Mouse (Mus musculus) liver, embryonic 16.5 days (tissue): ENCODE results near the gene Slc38a9. TPM values are rescaled to one million over a fixed set of nuclear protein-coding genes. Genes with fewer than 3 reads are reported as not detected.

Source experiments
- ATAC-seq: fragments of 200-750 bp; cut with Nextera tagmentation; 2 replicates; pipeline ENCODE4 v1.8.0; 2017; ENCODE audit warnings: low read depth, mild to moderate bottlenecking, moderate number of reproducible peaks, moderate library complexity
- H3K27ac ChIP-seq: fragments of 300-500 bp; sonication (generic); 2 replicates; pipeline ENCODE4 v1.5.1; 2014; ENCODE audit warnings: mild to moderate bottlenecking, low read length
- H3K27me3 ChIP-seq: fragments of 300-500 bp; sonication (generic); 2 replicates; pipeline ENCODE4 v1.6.1; 2014; ENCODE audit warnings: low read depth, low read length, mixed read lengths; ENCODE audit not compliant: control insufficient read depth, insufficient read depth
- H3K36me3 ChIP-seq: fragments of 300-500 bp; sonication (generic); 2 replicates; pipeline ENCODE4 v1.6.1; 2014; ENCODE audit warnings: mild to moderate bottlenecking; ENCODE audit not compliant: control insufficient read depth, insufficient read depth
- H3K4me1 ChIP-seq: fragments of 300-500 bp; sonication (generic); 2 replicates; pipeline ENCODE4 v1.6.1; 2014; ENCODE audit warnings: low read depth, low read length, mixed read lengths; ENCODE audit not compliant: control insufficient read depth
- H3K4me2 ChIP-seq: fragments of 300-500 bp; sonication (generic); 2 replicates; pipeline ENCODE4 v1.6.1; 2014; ENCODE audit warnings: low read depth, low read length, mixed read lengths
- H3K4me3 ChIP-seq: fragments of 300-500 bp; sonication (generic); 2 replicates; pipeline ENCODE4 v1.5.1; 2014; ENCODE audit warnings: low read depth, mild to moderate bottlenecking, low read length
- H3K9ac ChIP-seq: fragments of 300-500 bp; sonication (generic); 2 replicates; pipeline ENCODE4 v1.6.1; 2014; ENCODE audit warnings: low read depth, low read length
- H3K9me3 ChIP-seq: fragments of 300-500 bp; sonication (generic); replicated peaks from 2 replicates; pipeline ENCODE4 v1.6.1; 2016; ENCODE audit warnings: low read length; ENCODE audit not compliant: control insufficient read depth
- WGBS: fragments of 180-500 bp; shearing (Covaris S2); extraction: QIAGEN DNeasy Blood & Tissue Kit; methylation state at CpG from one replicate; pipeline ENCODE4 v1.1.7; 2014; ENCODE audit not compliant: insufficient replicate concordance; 5-methylcytosine and 5-hydroxymethylcytosine counted together
- polyA plus RNA-seq: library from polyadenylated mRNA; unstranded; fragments of >200 nt; fragmentation: Nextera tagmentation; extraction: Ambion mirVana; gene quantifications from 2 replicates; pipeline ENCODE4 v1.2.1, GENCODE M21; 2015

Gene Slc38a9
- polyA plus RNA-seq, 1 experiment from 2014 or later, result 14.6 TPM

DNA sequence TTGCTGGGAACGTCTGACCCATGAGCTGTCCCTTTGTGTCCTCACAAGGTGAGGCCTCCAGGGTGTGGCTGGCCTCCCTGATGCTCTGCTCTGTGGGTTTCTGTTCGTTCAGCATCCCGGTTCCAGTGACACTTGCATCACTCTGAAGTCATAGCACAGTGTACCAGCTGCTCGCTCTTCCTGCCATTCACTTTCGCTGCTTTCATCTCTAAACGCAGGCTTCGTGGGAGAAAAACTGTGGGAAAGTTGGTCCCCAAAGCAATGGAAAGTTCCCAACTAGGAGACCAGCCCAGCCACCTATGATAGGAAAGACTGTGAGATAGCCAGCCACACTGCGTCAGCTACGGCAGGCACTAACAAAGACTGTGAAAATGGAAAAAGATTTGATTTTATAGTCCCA is 96.8 kb downstream of the Slc38a9 start:
- no peak for ATAC-seq
- Histone ChIP-seq H3K4me1 (peaks cover 10% of the 10 kb centered on the region), H3K4me2 (no peak overlapping the region), H3K9ac (no peak overlapping the region), H3K4me3 (no peak overlapping the region), H3K36me3 (no peaks in the 10 kb centered on the region), H3K27me3 (no peaks in the 10 kb centered on the region), H3K9me3 (no peaks in the 10 kb centered on the region), H3K27ac (no peak overlapping the region)
- WGBS, result 69% methylated on average over 9 of the region's 9 CpGs

DNA sequence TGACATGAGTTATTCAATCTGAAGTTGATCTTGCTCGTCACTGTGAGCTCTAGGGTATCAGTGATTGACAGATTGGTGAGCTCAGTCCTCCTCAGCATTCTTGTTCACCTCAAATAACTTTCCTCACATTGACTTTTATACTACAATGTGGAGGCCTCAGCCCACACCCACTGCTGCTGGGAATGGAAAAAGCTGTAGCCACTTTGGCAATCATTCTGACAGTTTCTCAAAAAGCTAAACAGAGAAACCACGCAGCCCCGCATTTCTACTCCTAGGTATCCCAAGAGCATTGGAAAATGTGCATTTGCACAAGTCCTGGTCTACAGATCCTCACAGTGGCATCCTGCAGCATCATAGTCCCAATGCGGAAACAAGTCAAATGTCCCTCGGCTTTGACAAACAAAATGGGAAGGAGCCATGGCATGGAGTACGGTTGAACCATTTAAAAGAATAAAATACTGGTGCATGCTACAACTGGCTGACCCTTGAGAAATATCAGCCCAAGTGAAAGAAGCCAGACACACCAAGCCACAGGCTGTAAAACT is 98.1 kb downstream of the Slc38a9 start:
- Histone ChIP-seq H3K4me1 (peaks cover 8% of the 10 kb centered on the region), H3K27me3 (no peaks in the 10 kb centered on the region), H3K9me3 (no peaks in the 10 kb centered on the region), H3K36me3 (no peaks in the 10 kb centered on the region), H3K4me2 (no peak overlapping the region), H3K9ac (no peak overlapping the region), H3K4me3 (no peak overlapping the region), H3K27ac (no peak overlapping the region)
- ATAC-seq, result no peak
- WGBS, result 77% methylated on average over 6 of the region's 6 CpGs

DNA sequence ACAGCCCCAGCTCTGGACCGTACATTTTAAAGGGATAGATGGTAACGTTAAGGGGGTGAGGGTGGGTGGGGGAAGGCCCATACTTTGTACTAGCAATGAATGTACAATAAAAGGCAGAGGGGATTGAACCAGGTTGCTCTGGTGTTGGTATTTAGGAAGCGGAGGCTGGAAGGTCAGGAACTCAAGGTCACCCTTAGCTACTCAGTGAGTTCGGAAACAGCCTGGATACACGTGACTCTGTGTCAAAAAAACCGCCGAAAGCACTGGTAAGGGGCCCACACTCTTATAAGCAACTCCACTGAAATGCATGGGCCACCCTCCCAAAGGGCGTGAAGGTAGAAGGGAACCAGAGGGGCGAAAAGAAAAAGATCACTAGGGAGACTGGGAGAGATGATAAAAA is 98.8 kb downstream of the Slc38a9 start:
- no peak overlapping the region for H3K27ac ChIP-seq
- no peak for ATAC-seq
- no peak overlapping the region for H3K9ac ChIP-seq
- WGBS, result 75% methylated on average over 9 of the region's 9 CpGs
- no peaks in the 10 kb centered on the region for H3K27me3 ChIP-seq
- H3K4me2 ChIP-seq, result no peak overlapping the region
- H3K4me3 ChIP-seq, result no peak overlapping the region
- H3K9me3 ChIP-seq, result no peaks in the 10 kb centered on the region
- H3K36me3 ChIP-seq, result no peaks in the 10 kb centered on the region
- H3K4me1 ChIP-seq, result peaks cover 13% of the 10 kb centered on the region

DNA sequence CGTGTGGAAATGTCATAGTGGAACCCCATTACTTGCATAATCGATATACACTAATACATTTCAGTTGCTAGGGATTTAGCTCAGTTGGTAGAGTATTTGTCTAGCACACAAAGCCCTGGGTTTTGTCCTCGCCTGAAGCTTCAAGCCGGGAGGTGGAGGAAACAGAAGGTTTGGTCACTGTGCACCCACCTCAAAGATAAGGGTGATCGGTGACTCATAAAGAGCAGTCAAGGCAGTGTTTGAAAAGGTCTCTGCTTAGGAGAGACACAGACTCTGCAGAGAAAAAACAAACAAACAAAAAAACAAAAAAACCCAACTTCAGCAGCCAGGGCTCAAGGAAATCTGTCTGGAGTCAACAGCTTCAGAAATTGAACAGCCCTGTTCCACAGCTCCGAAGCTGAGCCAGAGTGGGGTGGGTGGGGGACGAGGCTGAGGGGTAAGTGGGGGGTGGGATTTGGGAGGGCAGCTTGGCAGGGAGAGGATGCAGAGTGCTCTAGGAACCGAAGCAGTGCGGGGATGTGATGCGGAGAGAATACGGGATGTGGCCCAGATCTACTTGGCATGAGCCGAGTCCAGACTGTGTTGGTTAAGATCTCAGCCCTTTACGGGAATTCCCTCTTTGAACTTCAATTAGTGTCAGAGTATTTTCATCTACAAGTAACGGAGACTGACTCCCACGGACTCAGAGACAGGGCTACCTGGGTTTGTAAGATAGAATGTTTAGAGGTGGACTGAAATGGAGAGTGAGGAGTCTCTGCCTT is 99.4 kb downstream of the Slc38a9 start:
- Histone ChIP-seq H3K4me2 (no peak overlapping the region), H3K27me3 (no peaks in the 10 kb centered on the region), H3K4me1 (peaks cover 13% of the 10 kb centered on the region), H3K9ac (no peak overlapping the region), H3K27ac (peak overlapping the region; percentile 14; the same call in 1 of the 2 replicates), H3K36me3 (no peaks in the 10 kb centered on the region), H3K9me3 (no peaks in the 10 kb centered on the region), H3K4me3 (no peak overlapping the region)
- no peak for ATAC-seq
- WGBS, result 53% methylated on average over 15 of the region's 15 CpGs

DNA sequence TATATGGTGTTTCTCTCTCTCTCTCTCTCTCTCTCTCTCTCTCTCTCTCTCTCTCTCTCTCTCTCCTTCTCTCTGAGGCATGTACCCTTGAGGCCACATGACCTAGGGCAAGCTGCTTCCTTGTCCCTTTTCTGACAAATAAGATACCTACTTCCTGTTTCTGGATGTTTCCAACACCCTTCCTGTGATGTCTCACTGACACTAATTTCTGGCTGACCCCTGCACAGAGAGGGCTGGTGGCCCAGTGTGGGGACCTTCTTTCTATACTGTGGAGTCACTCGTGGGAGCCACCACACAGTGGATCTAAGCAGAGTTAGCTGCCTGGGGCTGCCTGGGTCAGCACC is 100.0 kb downstream of the Slc38a9 start:
- H3K4me1 ChIP-seq, result peaks cover 13% of the 10 kb centered on the region
- H3K36me3 ChIP-seq, result no peaks in the 10 kb centered on the region
- H3K27me3 ChIP-seq, result no peaks in the 10 kb centered on the region
- H3K9me3 ChIP-seq, result no peaks in the 10 kb centered on the region
- H3K4me2 ChIP-seq, result no peak overlapping the region
- 11% methylated on average over 1 of the region's 1 CpGs for WGBS
- H3K9ac ChIP-seq, result no peak overlapping the region
- peak; percentile 30 for ATAC-seq
- H3K4me3 ChIP-seq, result no peak overlapping the region
- peak overlapping the region; percentile 41; the same call in 1 of the 2 replicates for H3K27ac ChIP-seq

DNA sequence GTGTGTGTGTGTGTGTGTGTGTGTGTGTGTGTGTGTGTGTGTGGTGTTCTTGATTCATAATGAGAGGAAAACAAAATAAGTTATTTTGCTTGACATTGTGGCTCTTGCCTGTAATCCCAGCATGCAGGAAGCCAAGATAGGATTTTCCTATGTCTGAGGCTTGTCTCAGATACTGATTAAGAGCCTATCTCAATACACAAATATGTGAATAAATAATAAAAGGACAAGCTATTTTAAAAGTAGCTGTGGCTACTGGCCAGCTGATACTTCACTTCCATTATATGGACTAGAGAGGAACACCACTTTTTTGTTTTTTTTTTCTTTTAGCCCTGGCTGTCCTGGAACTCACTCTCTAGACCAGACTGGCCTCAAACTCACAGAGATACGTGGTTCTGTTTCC is 101.2 kb downstream of the Slc38a9 start:
- H3K4me3 ChIP-seq, result no peak overlapping the region
- H3K27ac ChIP-seq, result no peak overlapping the region
- ATAC-seq, result no peak
- H3K4me1 ChIP-seq, result peaks cover 13% of the 10 kb centered on the region
- no peak overlapping the region for H3K9ac ChIP-seq
- no peaks in the 10 kb centered on the region for H3K36me3 ChIP-seq
- no peak overlapping the region for H3K4me2 ChIP-seq
- H3K9me3 ChIP-seq, result no peaks in the 10 kb centered on the region
- H3K27me3 ChIP-seq, result no peaks in the 10 kb centered on the region
- 11% methylated on average over 1 of the region's 1 CpGs for WGBS

DNA sequence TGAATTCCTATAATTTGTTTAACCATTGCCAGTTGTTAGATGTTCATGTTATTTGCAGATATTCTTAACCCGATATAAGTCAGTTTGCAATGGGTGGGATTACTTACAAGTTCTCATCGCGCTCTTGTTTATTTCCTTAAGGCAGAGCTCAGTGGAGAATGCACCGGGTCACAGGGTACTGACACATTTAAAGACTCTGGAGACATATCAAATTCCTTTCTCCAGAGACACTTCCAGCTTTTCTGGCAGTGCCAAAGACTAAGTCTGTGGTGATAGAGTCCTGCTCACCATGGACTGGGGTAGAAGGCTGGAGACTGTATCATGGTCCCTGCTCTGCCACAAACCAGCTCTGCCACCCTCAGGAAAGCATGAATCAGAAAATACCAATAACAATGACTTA is 102.0 kb downstream of the Slc38a9 start:
- no peak for ATAC-seq
- H3K4me1 ChIP-seq, result peaks cover 13% of the 10 kb centered on the region
- no peaks in the 10 kb centered on the region for H3K27me3 ChIP-seq
- no peak overlapping the region for H3K4me2 ChIP-seq
- H3K9ac ChIP-seq, result no peak overlapping the region
- no peaks in the 10 kb centered on the region for H3K9me3 ChIP-seq
- no peak overlapping the region for H3K27ac ChIP-seq
- H3K36me3 ChIP-seq, result no peaks in the 10 kb centered on the region
- 81% methylated on average over 4 of the region's 4 CpGs for WGBS
- H3K4me3 ChIP-seq, result no peak overlapping the region

DNA sequence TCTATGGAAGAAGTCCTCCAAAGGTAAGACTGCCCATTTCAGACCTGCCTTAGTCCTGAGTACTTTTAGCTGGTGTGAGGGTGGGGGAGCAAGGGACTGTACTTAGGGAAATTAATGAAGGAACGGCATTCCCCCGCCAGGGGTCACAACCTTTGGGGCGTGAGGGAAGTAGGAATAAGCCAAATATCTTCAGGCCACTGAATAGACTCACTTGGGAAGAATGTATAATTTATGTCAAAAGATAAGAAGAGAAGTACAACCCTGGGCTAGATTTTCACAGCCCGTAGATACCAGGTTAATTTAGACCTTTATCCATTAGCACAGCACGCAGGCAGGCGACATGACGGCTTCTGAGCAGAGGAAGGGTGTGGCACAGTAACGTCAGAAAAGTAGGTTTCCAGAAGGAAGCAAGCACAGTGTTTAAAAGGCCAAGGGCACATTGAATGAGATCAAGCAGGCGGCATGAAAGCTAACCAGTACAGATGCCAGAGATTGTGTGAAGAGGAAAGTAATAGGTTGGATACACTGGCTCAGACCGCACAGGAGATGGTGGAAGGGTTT is 103.1 kb downstream of the Slc38a9 start:
- Histone ChIP-seq H3K36me3 (no peaks in the 10 kb centered on the region), H3K4me3 (no peak overlapping the region), H3K27ac (no peak overlapping the region), H3K9ac (no peak overlapping the region), H3K4me1 (peaks cover 13% of the 10 kb centered on the region), H3K9me3 (no peaks in the 10 kb centered on the region), H3K27me3 (no peaks in the 10 kb centered on the region), H3K4me2 (no peak overlapping the region)
- WGBS, result 44% methylated on average over 10 of the region's 10 CpGs
- peak; percentile 47 for ATAC-seq

DNA sequence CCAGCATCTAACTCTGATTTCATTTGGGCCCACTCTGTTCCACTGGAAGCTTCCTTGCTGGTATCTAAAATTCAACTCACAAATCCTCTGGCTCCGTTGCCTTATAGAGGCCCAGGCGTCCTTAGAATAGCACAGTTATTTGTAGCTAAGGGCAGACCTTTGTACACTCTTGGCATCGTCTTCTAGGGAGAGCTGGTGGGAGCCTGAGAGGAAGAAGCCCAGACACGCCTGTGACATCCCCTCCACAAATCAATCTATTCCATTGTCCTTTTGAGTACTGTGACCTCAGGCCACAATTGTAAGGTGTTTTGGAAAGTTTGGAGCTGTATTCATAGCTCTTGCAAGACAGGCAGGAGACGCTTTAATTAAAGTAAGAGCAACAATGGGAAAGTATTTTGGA is 104.0 kb downstream of the Slc38a9 start:
- no peak overlapping the region for H3K4me2 ChIP-seq
- ATAC-seq, result no peak
- no peak overlapping the region for H3K27ac ChIP-seq
- H3K27me3 ChIP-seq, result no peaks in the 10 kb centered on the region
- no peak overlapping the region for H3K4me3 ChIP-seq
- H3K4me1 ChIP-seq, result peaks cover 13% of the 10 kb centered on the region
- H3K36me3 ChIP-seq, result no peaks in the 10 kb centered on the region
- H3K9ac ChIP-seq, result no peak overlapping the region
- no peaks in the 10 kb centered on the region for H3K9me3 ChIP-seq
- WGBS, result 68% methylated on average over 5 of the region's 5 CpGs
